Mouse (Mus musculus) left cerebral cortex, adult 18-20 months (tissue): Measurements from ENCODE around the gene AI464131. TPM values are rescaled to one million over a fixed set of nuclear protein-coding genes. Genes with fewer than 3 reads are reported as not detected.

Experiments
- DNase-seq, 2 experiments: peaks; one replicate each; pipeline ENCODE4 v3.0.0; 2021 to 2022; ENCODE audit warnings: low spot score in 2 of 2, mixed read lengths in 1 of 2
- total RNA-seq, 2 experiments: library from RNA; stranded (reverse); gene quantifications; 2 replicates each; pipeline ENCODE4 v1.2.3; 2021

AI464131 gene
- total RNA-seq, 2 experiments from 2014 or later = 23.5 to 24.3 TPM

DNA sequence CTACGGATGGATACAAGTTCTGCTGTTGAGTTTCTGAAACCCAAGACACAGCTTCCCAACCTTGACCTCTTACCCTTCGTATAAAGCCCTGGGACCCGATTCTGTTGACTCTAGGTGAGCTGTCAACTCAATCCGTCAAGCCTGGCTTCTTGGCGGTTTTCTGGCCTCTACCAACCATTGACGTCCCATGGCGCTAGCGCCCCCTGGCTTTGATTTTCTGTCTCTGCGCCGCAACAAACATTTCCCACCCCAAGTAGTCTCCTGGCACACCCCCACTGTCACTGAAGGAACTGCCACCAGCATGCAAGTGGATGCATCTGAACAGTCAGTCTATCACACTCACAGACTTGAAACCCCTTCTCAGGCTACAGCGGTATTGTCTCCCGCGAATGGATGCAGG lies 3.3 kb upstream of the AI464131 start:
- peak in 1 of 2 experiments; percentile 55 for DNase-seq

DNA sequence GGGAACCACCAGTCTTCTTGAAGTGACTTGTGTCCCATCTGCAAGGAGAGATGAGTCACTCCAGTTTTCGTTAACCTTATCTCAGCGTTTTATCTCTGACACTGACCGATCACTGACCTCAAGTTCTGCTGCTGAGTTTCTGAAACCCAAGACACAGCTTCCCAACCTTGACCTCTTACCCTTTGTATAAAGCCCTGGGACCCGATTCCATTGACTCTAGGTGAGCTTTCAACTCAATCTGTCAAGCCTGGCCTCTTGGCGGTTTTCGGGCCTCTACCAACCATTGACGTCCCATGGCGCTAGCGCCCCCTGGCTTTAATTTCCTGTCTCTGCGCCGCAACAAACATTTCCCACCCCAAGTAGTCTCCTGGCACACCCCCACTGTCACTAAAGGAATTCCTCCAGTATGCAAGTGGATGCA lies 2.3 kb upstream of the AI464131 start:
- no peak for DNase-seq

DNA sequence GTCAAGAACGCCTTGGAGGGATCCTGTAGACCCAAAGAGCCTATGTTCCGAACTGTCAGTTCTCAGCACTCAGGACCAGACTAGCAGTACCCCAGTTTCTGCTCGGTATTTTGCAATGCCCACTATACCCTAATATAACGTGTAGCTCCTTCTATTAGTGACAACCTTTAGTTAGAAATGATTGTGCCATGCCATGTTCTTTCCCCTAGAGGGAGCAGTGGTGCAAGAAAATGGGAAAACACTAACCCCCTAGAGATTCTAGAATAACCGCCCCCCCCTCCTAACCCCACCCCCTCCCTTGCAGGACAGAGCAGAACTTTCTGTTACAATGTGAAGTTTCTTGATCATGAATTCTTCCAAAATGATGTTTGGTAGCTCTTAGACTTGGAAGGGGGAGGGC lies 1.4 kb upstream of the AI464131 start:
- no peak for DNase-seq

DNA sequence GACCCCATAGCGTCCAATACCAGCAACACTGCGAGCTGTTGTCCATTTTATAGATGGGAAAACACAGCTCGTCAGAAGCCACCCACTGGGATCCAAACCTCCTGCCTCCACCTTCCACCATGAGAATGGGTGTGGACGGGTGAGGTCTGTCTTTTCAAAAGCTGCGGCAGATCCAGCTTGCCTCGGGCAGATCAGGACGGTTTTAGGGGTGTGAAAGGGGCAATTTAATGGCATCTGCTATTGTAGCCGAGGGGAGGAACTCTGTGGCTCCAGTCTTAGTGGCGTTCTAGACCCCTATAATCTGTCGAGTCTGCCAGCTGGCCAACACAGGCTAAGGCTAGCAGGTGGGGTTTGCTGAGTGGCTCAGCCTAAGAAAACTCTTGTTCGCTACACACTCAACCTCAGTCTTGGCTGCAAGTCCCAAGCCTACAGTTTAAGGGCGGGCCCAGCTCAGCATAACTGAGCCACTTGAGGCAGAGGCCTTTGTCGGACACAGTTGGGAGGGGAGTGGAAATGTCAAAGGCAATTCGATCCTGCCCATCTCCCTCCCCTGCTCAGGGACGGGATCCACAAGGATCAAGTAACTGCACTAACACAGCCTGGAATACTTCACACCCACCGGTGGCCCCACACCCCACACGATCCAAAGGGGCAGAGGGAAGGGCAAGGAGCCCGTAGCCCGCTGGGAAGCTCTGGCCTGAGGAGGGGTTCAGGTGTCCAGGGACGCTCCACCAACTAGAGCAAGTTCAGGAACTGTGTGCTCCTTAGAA lies 520 bp downstream of the AI464131 start:
- no peak for DNase-seq

DNA sequence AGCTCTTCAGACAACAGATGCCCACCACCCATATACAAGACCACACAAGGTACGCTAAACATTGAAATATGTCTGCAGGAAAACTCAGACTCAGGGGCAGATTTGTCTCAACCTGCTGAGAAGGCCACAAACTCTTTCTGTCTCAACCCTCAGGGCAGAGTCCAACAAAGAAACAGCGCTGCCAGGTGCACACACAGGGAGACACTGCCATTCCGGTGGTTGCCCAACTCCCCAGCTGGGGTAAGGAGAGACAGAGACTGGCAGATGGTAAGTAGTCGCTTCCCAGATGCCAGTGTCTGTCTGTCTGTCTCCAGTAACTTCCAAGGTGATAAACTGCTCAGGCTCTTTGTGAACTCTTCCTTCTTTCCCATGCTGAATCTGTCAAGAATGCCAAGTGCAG lies 2.1 kb downstream of the AI464131 start:
- DNase-seq = no peak

DNA sequence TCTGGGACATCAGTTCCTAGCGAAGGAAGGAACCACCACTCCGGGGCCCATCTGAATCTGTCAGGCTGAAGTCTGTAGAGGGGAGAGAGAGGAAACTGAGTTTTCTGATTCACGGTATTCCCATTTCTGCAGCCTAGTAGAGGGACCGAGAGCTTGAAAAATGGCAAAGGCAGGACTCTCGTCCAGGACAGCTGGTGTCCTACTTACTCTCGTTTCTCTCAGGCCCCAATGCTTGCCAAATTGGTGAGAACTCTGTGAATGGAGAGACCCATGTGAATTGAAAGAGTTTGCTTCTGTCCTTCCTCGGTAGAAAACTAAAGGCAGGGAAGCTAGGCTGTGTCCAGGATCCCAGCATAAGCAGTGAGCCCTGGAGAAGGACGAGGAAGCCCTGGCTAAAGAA lies 3.3 kb downstream of the AI464131 start:
- DNase-seq = no peak

DNA sequence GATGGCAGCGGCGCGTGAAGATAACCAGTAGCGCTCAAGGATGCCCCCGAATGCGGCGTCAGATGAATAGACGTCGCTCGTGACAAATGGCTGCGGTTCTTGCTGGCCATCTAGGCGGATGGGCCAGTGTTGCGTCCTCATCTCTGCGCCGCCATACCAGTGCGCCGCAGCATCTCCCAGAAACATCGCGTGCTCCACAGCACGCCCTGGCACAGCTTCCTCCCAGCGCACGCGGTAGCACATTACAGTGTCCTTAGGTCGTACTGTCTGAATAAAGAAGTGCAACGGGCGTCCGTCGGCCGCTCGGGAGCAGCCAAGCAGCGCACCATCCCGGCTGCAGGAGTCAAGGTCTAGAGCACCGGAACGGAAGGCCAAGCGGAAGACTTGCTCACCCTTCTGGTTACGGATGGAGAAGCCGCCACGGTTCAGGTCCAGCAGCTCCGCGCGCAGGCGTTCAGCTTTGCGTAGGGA lies 3.9 kb downstream of the AI464131 start:
- no peak for DNase-seq

DNA sequence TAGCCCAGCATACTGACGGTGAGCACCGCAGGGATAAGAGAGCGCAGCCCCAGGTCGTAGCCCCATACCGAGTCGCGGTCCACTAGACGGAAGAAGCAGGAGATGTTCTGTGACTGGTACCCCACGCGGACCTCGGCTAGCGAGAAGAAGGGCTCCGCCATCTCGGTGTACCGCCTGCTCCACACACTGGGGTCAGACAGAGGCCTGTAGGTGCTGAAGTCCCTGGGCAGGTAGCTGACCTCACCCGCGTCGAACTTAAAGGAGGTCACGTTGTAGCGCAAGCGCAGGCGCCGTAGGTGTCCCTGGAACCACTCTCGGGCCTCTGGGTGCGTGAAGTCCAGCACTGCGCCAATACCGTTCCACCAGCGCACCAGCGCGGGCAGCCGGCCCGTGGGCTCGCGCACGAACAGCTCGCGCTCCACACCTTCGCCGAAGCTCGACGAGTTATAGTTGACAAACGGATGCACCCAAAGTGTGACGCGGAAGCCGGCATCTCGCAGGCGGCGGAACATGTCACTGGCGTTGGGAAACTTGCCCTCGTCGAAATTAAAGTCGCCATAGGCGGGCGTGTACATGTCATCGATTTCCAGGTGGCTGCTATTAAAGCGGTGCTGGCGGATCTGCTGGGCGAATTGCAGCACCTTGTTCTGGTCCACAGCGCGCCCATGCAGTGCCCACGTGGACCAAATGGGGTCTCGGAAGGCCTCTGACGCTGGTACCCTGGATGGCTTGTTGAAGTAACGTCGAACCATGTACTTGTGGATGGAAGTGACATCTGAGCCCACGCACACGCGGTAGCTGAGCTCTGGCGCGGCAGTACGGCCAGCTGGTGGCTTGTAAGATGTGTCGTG lies 4.7 kb downstream of the AI464131 start:
- no peak for DNase-seq

DNA sequence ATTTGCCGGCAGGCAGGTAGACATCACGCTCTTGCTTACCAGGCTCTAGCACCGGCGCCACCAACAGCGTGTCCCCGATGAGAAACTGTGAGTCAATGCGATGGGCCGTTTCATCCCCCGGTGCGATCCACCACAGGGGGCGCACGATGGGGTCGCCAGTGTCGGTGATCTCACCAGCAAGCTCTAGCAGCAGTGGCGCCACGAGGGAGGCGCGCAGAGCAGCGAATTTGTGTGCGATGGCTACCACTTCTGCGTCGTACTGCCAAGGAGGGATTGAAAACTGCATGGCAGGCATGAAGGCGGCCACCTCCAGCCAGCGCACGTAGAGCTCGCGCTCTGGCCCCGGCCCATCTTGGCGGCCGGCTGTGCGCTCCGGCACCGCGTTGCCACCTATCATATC lies 5.3 kb downstream of the AI464131 start:
- DNase-seq = no peak

DNA sequence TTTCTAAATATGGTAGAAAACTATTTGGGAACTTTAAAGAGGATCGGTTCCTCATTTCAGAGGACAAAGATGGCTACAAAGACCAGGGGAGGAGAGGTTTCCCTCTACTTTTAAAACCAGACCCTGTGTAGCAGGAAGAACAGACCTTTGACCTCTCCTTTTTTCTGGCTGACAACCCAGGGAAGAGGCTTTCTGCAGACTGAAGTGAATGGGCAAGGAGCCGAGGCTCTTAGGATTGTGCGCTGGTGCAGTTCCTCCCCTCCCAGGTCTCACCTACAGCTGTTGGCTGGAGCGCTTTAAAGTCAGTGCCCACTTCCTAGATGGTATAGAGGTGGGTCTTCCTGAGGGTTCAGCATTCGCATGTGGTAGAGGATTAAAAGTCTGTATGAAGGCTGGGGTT lies 5.8 kb downstream of the AI464131 start:
- DNase-seq = no peak

DNA sequence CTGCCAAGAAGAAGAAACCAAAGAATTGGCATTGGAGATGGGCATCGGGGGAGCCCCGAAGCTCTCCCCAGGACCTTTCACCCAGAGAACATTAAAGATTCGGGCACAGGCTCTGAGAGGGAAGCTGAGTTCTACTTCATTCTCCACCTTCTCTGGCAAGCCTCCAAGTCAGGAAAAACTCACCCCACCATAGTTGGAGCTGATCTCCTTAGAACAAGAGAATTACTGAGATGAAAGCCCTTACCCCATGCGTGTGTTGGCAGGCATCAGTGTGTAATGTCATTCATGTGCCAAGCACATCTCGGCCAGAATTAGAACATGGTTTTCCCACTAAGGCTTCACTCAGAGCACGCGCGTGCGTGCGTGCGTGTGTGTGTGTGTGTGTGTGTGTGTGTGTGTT lies 7.0 kb downstream of the AI464131 start:
- no peak for DNase-seq

DNA sequence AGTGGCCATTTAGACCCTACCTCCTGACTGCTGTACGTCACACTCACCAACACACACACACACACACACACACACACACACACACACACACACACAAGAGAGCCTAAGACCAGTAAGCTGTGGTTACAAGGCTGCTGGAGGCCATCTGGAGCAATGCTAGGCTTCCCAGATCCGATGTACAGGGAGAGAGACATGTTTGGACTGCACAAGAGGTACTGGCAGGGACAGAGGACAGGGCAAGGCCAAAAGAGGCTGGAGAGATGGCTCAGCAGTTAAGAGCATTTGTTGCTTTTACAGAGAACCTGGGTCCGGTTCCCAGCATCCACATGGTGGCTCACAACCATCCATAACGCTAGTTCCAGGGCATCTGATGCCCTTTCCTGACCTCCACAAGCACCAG lies 7.8 kb downstream of the AI464131 start:
- DNase-seq = no peak

DNA sequence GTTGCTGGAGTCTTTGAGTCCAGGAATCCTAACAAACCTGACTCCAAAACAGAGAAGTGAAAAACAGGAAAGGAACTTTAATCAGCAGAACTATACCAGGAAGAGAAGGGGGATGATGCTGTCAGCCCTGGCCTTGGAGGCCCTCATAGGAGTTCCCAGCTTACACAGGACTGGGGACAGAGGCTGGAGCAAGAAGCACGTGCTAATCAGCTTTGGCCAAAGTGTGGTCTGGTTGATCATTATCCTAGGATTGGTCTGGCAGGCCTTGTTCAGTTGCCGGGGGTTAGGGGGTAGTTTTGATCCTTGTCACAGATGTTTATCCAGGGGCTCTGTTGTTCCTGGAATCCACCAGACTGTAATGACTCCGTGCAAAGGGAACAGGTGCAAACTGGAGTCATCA lies 8.5 kb downstream of the AI464131 start:
- DNase-seq = no peak

DNA sequence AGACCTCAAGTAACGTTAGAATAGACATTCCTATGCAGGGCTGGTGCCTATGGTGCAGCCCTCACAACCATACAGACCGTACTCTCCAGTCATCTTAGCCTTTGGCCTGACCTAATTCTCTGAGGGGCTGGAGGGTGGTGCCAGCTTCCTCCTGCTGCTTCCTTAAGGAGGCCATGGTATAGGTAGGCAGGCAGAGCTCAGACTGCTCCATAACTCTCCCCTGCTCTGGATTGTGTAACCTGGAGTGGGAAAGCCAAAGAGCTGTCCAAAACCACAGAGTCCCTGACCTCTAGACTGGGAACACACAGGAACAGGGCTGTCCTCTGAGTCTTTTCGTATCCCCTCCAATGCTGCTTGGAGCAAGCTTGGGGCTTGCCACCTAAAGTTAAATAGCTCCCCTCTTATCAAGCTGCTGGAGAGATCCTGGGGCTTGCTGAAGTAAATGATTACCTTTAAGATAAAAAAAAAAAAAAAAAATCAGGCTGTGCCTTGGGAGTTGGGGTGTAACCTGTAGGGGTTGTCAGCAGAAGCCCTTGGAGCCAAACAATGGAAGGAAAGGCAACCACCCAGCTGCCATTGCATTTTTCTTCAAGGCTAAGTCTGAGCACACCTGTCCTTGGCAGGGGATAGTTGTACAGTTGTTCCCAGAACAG lies 9.3 kb downstream of the AI464131 start:
- DNase-seq = no peak

DNA sequence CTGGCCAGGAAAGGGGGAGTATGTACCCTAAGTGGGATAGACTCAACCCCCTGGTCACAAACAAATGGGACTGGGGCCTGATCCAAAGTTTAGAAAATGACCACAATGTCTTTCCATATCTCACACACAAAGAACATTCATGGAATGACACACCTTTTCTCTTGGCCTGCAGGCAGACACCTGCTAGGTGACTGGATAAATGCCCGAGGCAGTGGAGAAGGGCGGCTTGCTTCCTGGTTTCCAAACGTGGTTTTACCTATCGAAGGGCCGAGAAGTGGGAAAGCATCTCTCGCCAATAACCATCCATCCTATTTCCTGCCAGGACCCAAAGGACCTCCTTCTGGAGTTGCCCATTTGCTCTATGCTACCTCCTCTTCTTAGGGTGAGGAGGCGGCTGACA lies 9.9 kb downstream of the AI464131 start:
- no peak for DNase-seq

DNA sequence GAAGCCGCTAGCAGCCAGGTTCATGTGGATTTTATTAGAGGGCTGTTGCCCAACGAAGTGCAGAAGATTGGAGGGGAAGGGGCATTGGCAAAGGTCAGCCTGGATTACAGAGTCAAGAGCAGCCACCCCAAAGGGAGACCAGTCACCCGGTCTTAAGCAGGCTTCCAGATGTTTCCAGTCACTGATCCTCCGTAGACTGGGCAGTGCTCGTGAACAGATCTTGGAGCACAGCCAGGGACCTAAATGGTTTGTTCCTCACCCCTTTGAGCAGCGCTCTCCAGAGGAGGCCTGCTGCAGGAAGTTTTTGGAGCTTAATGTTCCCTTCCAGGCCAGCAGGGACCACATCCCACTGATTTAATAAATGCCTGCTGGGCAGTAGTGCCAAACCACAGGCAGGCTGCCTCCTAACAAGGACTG lies 21.3 kb downstream of the AI464131 start:
- no peak for DNase-seq

DNA sequence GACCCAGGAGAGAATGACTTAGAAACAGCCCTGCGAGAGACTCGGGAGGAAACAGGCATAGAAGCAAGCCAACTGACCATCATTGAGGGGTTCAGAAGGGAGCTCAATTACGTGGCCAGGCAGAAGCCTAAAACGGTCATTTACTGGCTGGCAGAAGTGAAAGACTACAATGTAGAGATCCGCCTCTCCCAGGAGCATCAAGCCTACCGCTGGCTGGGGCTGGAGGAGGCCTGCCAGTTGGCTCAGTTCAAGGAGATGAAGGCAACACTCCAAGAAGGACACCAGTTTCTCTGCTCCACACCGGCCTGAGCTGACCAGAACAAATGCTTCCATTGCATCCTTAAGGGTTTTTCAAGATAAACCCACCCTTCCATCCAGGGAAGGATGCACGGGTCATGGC lies 22.6 kb downstream of the AI464131 start:
- DNase-seq = peak in 1 of 2 experiments; percentile 23

DNA sequence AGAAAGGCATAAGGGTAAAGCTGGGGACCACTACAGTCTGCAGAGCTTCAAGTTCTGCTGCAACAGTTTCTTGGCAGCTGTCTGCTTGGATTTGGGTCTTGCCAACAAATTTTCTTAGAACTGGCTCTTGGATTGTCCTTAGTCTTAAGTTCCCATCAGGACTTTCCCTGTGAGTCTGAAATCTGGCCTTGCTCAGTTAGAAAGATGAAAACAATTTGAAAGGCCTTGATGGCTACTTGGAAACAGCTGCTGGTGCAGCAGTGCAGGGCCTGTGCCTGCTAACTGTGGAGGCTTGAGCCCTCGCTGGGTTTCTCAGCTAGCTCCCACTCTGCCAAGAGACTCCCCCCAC lies 23.4 kb downstream of the AI464131 start:
- DNase-seq = no peak

DNA sequence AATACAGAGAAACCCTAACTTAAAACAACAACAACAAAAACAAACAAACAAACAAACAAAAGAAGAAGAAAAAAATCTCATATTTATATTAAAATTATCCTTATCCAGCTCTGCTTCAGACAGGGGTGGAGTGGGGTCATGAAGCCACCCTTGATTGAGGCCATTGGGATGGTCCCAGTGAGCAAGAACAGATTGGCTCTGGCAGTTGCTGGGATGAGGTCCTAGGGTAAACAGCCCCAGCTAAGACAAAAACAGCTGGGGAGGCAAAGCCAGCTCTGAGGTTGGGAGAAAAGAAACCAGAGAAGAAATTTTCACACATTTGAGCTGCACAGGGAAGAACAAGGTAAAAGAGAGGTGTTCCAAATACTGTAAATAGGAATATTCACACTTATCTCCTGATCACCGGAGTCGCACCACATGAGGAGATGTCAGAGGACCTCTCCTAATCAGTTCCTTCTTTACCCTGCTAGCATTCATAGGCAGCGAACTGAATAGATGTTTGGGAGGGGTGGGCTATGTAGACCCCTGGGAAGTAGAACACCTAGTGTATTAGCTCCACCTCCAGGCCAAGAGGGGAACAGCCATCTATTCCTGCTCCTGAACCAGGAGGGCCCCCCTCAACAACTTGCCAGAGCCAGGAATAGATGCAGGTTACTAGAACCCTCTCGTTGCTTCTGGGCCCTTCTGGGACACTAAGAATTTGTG lies 24.0 kb downstream of the AI464131 start:
- DNase-seq = no peak

DNA sequence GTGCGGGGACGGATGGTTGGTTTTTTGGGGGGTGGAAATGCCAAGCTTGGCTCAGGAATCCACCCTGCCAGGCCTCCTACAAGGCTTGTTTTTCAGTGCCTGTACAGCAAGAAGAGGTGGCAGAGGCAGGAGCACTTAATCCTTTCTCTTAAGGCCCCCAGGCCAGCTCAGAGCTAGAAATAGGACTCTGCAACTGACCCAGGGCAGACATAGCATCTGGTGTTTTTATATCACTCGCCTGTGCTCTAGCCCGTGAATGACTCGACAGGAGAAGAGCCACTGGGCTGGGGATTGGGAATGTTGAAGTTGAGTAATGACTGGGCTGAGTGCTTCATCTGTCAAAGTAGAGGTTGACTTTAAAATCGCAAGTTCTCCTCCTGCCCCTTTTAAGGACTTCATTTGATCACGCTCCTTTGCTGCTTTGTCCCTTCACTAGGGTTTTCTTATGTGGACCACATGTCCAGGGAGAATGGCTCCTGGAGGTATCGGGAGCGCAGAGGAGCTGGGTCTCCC lies 25.2 kb downstream of the AI464131 start:
- DNase-seq = no peak

DNA sequence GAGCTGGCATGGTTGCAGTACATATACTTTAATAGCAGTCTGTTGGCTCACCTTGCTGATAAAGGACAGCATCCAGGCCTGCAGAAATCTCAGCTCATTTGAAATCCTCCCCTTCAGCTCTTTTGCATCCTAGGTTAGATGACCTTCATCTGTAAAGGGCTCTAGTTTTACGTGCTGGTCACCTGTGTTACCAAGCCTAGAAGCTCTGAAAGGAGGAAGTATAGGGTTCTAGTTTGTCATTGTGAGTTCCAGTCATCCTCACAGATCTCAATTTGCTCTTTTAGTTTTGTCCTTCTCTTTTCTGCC lies 31.5 kb downstream of the AI464131 start:
- no peak for DNase-seq
